ENCODE assay signal across 8 mouse cellular contexts in the genomic region with DNA sequence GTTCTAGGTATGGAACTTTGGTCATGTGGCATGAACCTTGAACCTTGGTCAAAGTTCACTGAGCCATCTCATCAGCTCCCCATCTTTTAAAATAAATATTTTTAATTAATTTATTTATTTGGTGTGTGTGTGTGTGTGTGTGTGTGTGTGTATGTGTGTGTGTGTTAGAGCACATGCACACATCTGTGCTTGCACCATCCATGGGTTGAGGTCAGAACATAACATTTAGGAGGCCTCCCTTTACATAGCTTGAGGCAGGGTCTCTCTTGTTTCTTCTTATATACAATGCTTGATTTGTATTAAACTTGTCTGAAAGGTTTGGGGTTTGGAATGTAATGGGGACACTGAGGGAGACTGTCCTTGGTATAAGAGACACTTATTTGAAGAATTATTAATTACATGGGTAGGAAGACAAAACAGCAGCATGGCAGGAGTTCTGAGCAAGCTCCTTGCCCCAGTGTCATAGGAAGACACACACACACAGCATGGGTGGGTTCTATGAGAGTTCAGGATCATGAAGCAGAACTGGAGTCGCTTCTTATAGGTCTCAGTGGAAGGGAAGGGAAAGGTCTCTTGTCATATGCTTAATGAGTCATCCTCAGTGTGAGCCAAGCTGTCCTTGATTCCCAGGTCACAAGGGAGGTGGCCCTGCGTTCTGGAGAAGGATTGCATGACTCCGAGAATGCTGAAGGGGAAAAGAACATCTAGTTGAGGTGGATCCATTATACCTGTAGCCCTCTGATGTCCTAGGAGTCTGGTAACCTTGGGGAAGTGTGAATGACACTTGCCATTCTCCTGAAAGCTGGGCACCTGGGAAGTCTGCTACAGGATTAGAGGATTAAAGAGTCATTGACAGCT. TPM values are rescaled to one million over a fixed set of nuclear protein-coding genes. Genes with fewer than 3 reads are reported as not detected.
A peak's percentile ranks its signal among the peaks of the same experiment; 100 is the strongest.
DNase-seq lines count a peak whose midpoint lies in the region; ATAC-seq and TF ChIP-seq lines count a peak whose summit lies in the region.
"Not testable (repeated sequence)": the region's sequence is repeated elsewhere in the genome, so short reads cannot be mapped to it uniquely, and the experiment has no call there.

No protein-coding gene starts in this region.

- not testable (repeated sequence) for H3K27me3 ChIP-seq in embryonic facial prominence, embryonic 11.5 days (ENCODE audit: control insufficient read depth, insufficient read depth, low read length); forebrain, embryonic 12.5 days; heart, postnatal 0 days (ENCODE audit: control insufficient read depth, insufficient read depth, low read length); intestine, embryonic 15.5 days (replicated peaks); liver, embryonic 11.5 days (replicated peaks; ENCODE audit: control insufficient read depth, insufficient read depth, low read length); midbrain, embryonic 11.5 days (ENCODE audit: control insufficient read depth, insufficient read depth, low read length)

- not testable (repeated sequence) for H3K36me3 ChIP-seq in embryonic facial prominence, embryonic 11.5 days (replicated peaks; ENCODE audit: control insufficient read depth, insufficient read depth, low read depth, low read length); forebrain, embryonic 12.5 days (replicated peaks); heart, postnatal 0 days (replicated peaks; ENCODE audit: control insufficient read depth, insufficient read depth, low read length); intestine, embryonic 15.5 days; liver, embryonic 11.5 days (ENCODE audit: control insufficient read depth, insufficient read depth, low read length); midbrain, embryonic 11.5 days (ENCODE audit: control insufficient read depth, insufficient read depth, low read length)

- 44% methylated on average over 3 of the region's 3 CpGs for WGBS in embryonic facial prominence, embryonic 11.5 days
- WGBS in forebrain, embryonic 12.5 days, result 40% methylated on average over 3 of the region's 3 CpGs
- 34% methylated on average over 3 of the region's 3 CpGs for WGBS in heart, postnatal 0 days
- WGBS in intestine, embryonic 15.5 days, result 51% methylated on average over 3 of the region's 3 CpGs
- 35% methylated on average over 3 of the region's 3 CpGs for whole genome bisulfite sequencing in liver, embryonic 11.5 days
- WGBS in midbrain, embryonic 11.5 days, result 49% methylated on average over 3 of the region's 3 CpGs

- TF ChIP-seq CTCF in heart, postnatal 0 days (IDR thresholded peaks at IDR 0.05; ENCODE audit: low read depth), result not testable (repeated sequence)

- H3K9me3 ChIP-seq in embryonic facial prominence, embryonic 11.5 days (replicated peaks; ENCODE audit: control insufficient read depth, low read length); forebrain, embryonic 12.5 days; heart, postnatal 0 days (replicated peaks; ENCODE audit: control insufficient read depth, low read length); intestine, embryonic 15.5 days; liver, embryonic 11.5 days (ENCODE audit: control insufficient read depth, low read length); midbrain, embryonic 11.5 days (ENCODE audit: control insufficient read depth, low read length): not testable (repeated sequence)

- H3K4me1 ChIP-seq in embryonic facial prominence, embryonic 11.5 days (ENCODE audit: control insufficient read depth, insufficient read depth, low read length); forebrain, embryonic 12.5 days; heart, postnatal 0 days (ENCODE audit: control insufficient read depth, insufficient read depth); intestine, embryonic 15.5 days (replicated peaks); liver, embryonic 11.5 days (replicated peaks; ENCODE audit: control insufficient read depth, insufficient read depth, low read length); midbrain, embryonic 11.5 days (ENCODE audit: control insufficient read depth, insufficient read depth, low read length): not testable (repeated sequence)

- not testable (repeated sequence) for H3K9ac ChIP-seq in embryonic facial prominence, embryonic 11.5 days (replicated peaks; ENCODE audit: low read length); forebrain, embryonic 12.5 days; heart, postnatal 0 days (replicated peaks; ENCODE audit: low read depth, low read length); intestine, embryonic 15.5 days; liver, embryonic 11.5 days (ENCODE audit: low read depth, low read length); midbrain, embryonic 11.5 days (ENCODE audit: low read length)

- peak; percentile 50; the same call in 1 of the 2 replicates for ATAC-seq in embryonic facial prominence, embryonic 11.5 days (replicated peaks; ENCODE audit: insufficient number of reproducible peaks, low FRiP score, low TSS enrichment, low read depth)
- ATAC-seq in forebrain, embryonic 12.5 days (ENCODE audit: low FRiP score), result 0 out of 2 replicates have a peak, but pooled peaks have one; percentile 22
- 0 out of 2 replicates have a peak, but pooled peaks have one; percentile 24 for ATAC-seq in heart, postnatal 0 days (ENCODE audit: insufficient read depth, low read depth)
- peak; percentile 46; the same call in 1 of the 2 replicates for ATAC-seq in intestine, embryonic 15.5 days
- peak; percentile 48; the same call in 1 of the 2 replicates for ATAC-seq in liver, embryonic 11.5 days (replicated peaks; ENCODE audit: low FRiP score)
- peak; percentile 35; the same call in 1 of the 2 replicates for ATAC-seq in midbrain, embryonic 11.5 days (ENCODE audit: low FRiP score)
- peak; percentile 30; the same call in 1 of the 2 replicates for ATAC-seq in neutrophil, adult 5-6 weeks (ENCODE audit: extremely low read depth, insufficient number of reproducible peaks, low FRiP score, poor library complexity, severe bottlenecking)

- DNase-seq in ES-CJ7 (ENCODE audit: low read depth, low spot score), result peak; percentile 55
- DNase-seq in embryonic facial prominence, embryonic 11.5 days (ENCODE audit: low spot score); heart, postnatal 0 days (ENCODE audit: low spot score); liver, embryonic 11.5 days (ENCODE audit: low spot score); midbrain, embryonic 11.5 days (ENCODE audit: low spot score, missing footprints): not testable (repeated sequence)

- not testable (repeated sequence) for H3K4me3 ChIP-seq in embryonic facial prominence, embryonic 11.5 days (ENCODE audit: low read depth, low read length); forebrain, embryonic 12.5 days (replicated peaks); heart, postnatal 0 days (ENCODE audit: low read depth, low read length); intestine, embryonic 15.5 days (replicated peaks); liver, embryonic 11.5 days (ENCODE audit: low read depth, low read length); midbrain, embryonic 11.5 days (ENCODE audit: low read depth, low read length)

- H3K27ac ChIP-seq in embryonic facial prominence, embryonic 11.5 days (replicated peaks; ENCODE audit: low read depth, low read length); forebrain, embryonic 12.5 days; heart, postnatal 0 days (ENCODE audit: low read depth); intestine, embryonic 15.5 days; liver, embryonic 11.5 days (ENCODE audit: low read depth, low read length); midbrain, embryonic 11.5 days (ENCODE audit: low read depth, low read length): not testable (repeated sequence)

- not testable (repeated sequence) for H3K4me2 ChIP-seq in embryonic facial prominence, embryonic 11.5 days (ENCODE audit: low read depth, low read length); forebrain, embryonic 12.5 days; heart, postnatal 0 days (ENCODE audit: low read depth, low read length); intestine, embryonic 15.5 days (replicated peaks); liver, embryonic 11.5 days; midbrain, embryonic 11.5 days

- not testable (repeated sequence) for TF ChIP-seq EP300 in heart, postnatal 0 days (IDR thresholded peaks at IDR 0.05; ENCODE audit: low read depth)

RNA-seq across cellular contexts. Expression of gene Abcg2, which starts 9.9 kb away (rescaled TPM):
- 59.7 and 66.7 TPM in 2 replicates for polyA plus RNA-seq in embryonic facial prominence, embryonic 11.5 days (2014; fragmentation: Nextera tagmentation; extraction: Ambion mirVana)
- polyA plus RNA-seq in forebrain, embryonic 12.5 days (2016; fragmentation: Nextera tagmentation; extraction: Ambion mirVana), result 29.5 and 34.3 TPM in 2 replicates
- total RNA-seq in heart, postnatal 0 days (2014; rRNA removed; ENCODE audit: low replicate concordance), result 59.8 and 74.3 TPM in 2 replicates
- polyA plus RNA-seq in heart, postnatal 0 days (2015; fragmentation: Nextera tagmentation; extraction: Ambion mirVana), result 42.1 and 47.3 TPM in 2 replicates
- polyA plus RNA-seq in intestine, embryonic 15.5 days (2015; fragmentation: Nextera tagmentation; extraction: Ambion mirVana), result 87.1 and 87.6 TPM in 2 replicates
- 135 and 153 TPM in 2 replicates for polyA plus RNA-seq in liver, embryonic 11.5 days (2014; fragmentation: Nextera tagmentation; extraction: Ambion mirVana)
- polyA plus RNA-seq in midbrain, embryonic 11.5 days (2014; fragmentation: Nextera tagmentation; extraction: Ambion mirVana), result 45.9 and 53.4 TPM in 2 replicates
- 2.1 and 3.1 TPM in 2 replicates for total RNA-seq in neutrophil, adult 5-6 weeks (2017)
